Mouse (Mus musculus) limb, embryonic 14.5 days (tissue): ENCODE measurements around the gene Oprl1. TPM values are rescaled to one million over a fixed set of nuclear protein-coding genes. Genes with fewer than 3 reads are reported as not detected.

ENCODE experiments used
- ATAC-seq: fragments of 200-750 bp; cut with Nextera tagmentation; 2 replicates; pipeline ENCODE4 v1.8.0; 2017; ENCODE audit warnings: low read depth, moderate number of reproducible peaks, moderate TSS enrichment; ENCODE audit not compliant: low FRiP score
- DNase-seq: peaks from one replicate; pipeline ENCODE4 v3.0.0-alpha.2; 2015; ENCODE audit warnings: low spot score
- H3K27ac ChIP-seq: fragments of 300-500 bp; sonication (generic); replicated peaks from 2 replicates; pipeline ENCODE4 v1.5.1; 2014; ENCODE audit warnings: low read depth, mild to moderate bottlenecking, low read length, moderate library complexity, mixed read lengths
- H3K27me3 ChIP-seq: fragments of 300-500 bp; sonication (generic); 2 replicates; pipeline ENCODE4 v1.6.1; 2014; ENCODE audit warnings: low read length, mixed read lengths; ENCODE audit not compliant: control insufficient read depth, insufficient read depth
- H3K36me3 ChIP-seq: fragments of 300-500 bp; sonication (generic); 2 replicates; pipeline ENCODE4 v1.6.1; 2014; ENCODE audit warnings: mild to moderate bottlenecking, low read length, moderate library complexity, mixed read lengths; ENCODE audit not compliant: control insufficient read depth, insufficient read depth
- H3K4me1 ChIP-seq: fragments of 300-500 bp; sonication (generic); 2 replicates; pipeline ENCODE4 v1.6.1; 2014; ENCODE audit warnings: antibody characterized with exemption, low read length, mixed read lengths; ENCODE audit not compliant: control insufficient read depth, insufficient read depth
- H3K4me2 ChIP-seq: fragments of 300-500 bp; sonication (generic); replicated peaks from 2 replicates; pipeline ENCODE4 v1.6.1; 2014; ENCODE audit warnings: low read depth, mild to moderate bottlenecking, low read length, moderate library complexity; ENCODE audit not compliant: severe bottlenecking
- H3K4me3 ChIP-seq: fragments of 300-500 bp; sonication (generic); replicated peaks from 2 replicates; pipeline ENCODE4 v1.5.1; 2014; ENCODE audit warnings: low read length
- H3K9ac ChIP-seq: fragments of 300-500 bp; sonication (generic); 2 replicates; pipeline ENCODE4 v1.6.1; 2014; ENCODE audit warnings: mild to moderate bottlenecking, low read depth, low read length, moderate library complexity; ENCODE audit not compliant: severe bottlenecking
- H3K9me3 ChIP-seq: fragments of 300-500 bp; sonication (generic); 2 replicates; pipeline ENCODE4 v1.6.1; 2016; ENCODE audit warnings: low read length; ENCODE audit not compliant: control insufficient read depth
- POLR2A ChIP-seq: fragments of 200-500 bp; IDR thresholded peaks from 2 replicates; pipeline ENCODE4 v1.8.0; 2012; ENCODE audit warnings: inconsistent platforms, mild to moderate bottlenecking, moderate library complexity, borderline replicate concordance; ENCODE audit not compliant: insufficient read depth, insufficient read length; ENCODE audit errors: extremely low read depth
- WGBS: fragments of 180-500 bp; shearing (Covaris S2); extraction: QIAGEN DNeasy Blood & Tissue Kit; methylation state at CpG from one replicate; pipeline ENCODE4 v1.1.7; 2014; 5-methylcytosine and 5-hydroxymethylcytosine counted together
- polyA plus RNA-seq, 2 experiments: library from polyadenylated mRNA; depleted of rRNA in 1 of 2; stranded (reverse) in 1 of 2; unstranded in 1 of 2; fragments of >200 nt; fragmentation: Nextera tagmentation in 1 of 2; extraction: Ambion mirVana in 1 of 2; gene quantifications; 2 replicates each; pipeline versions ENCODE4 v1.2.1 to v1.2.3; 2012 to 2014

Gene Oprl1
- polyA plus RNA-seq, 2 experiments: 0.30 to 1.0 TPM

DNA sequence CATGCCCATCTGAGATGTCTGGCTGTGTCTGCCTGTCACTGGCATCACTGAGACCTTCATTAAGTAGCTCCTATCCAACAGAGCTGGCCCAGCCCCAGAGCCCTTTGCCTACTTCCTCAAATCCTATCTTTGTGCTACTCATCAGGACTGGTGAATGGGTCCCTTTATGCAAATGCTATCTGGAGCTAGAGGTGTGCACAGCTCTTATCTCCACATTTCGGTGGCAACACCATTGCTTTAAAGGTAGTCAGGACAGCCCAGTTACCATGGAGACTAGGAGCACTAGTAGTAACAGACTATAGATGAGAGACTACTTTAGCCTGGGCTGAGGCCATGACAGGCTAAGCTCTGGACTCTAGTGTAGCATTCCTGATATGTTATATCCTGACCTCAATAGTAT lies 30.1 kb upstream of the Oprl1 start:
- ATAC-seq (no peak), DNase-seq (no peak)
- 86% methylated on average over 1 of the region's 1 CpGs for WGBS
- Histone ChIP-seq H3K9ac (no peak overlapping the region), H3K27me3 (no peaks in the 10 kb centered on the region), H3K4me3 (no peak overlapping the region), H3K4me2 (no peak overlapping the region), H3K36me3 (peaks cover 38% of the 10 kb centered on the region), H3K9me3 (no peaks in the 10 kb centered on the region), H3K27ac (no peak overlapping the region), H3K4me1 (peaks cover 7% of the 10 kb centered on the region)
- TF ChIP-seq POLR2A: no peak

DNA sequence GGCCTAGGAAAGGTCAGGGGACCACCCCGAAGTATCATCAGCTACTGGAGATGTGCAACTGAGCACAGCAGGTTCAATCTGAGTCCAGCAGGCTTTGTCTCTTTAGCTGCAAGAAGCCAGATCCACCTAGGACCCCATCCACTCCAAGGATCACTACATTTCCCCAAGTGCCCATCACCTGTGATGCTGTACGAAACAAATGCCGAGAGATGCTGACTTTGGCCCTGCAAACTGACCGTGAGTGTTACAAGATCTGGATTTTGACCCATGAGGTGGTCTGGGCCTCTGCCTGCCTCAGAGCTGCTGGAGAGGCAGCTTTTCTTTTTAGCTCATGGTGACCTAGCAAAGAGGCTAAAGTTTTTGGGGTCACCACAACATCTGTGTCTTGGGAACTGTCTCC lies 29.1 kb upstream of the Oprl1 start:
- Histone ChIP-seq H3K27me3 (no peaks in the 10 kb centered on the region), H3K4me1 (peaks cover 6% of the 10 kb centered on the region), H3K27ac (no peak overlapping the region), H3K4me2 (no peak overlapping the region), H3K9me3 (no peaks in the 10 kb centered on the region), H3K36me3 (peaks cover 46% of the 10 kb centered on the region), H3K9ac (no peak overlapping the region), H3K4me3 (no peak overlapping the region)
- DNase-seq (no peak), ATAC-seq (no peak)
- 88% methylated on average over 4 of the region's 4 CpGs for WGBS
- no peak for TF ChIP-seq POLR2A

GRCm38 (mm10) chr2:181687586-181687985 lies 27.2 kb upstream of the Oprl1 start:
- Histone ChIP-seq H3K4me1 (peaks cover 2% of the 10 kb centered on the region; the same call in 1 of the 2 replicates), H3K27ac (no peak overlapping the region), H3K4me2 (no peak overlapping the region), H3K9ac (no peak overlapping the region), H3K9me3 (no peaks in the 10 kb centered on the region), H3K27me3 (no peaks in the 10 kb centered on the region), H3K36me3 (peaks cover 52% of the 10 kb centered on the region), H3K4me3 (no peak overlapping the region)
- 95% methylated on average over 8 of the region's 8 CpGs for WGBS
- ATAC-seq (no peak), DNase-seq (no peak)
- TF ChIP-seq POLR2A: no peak

DNA sequence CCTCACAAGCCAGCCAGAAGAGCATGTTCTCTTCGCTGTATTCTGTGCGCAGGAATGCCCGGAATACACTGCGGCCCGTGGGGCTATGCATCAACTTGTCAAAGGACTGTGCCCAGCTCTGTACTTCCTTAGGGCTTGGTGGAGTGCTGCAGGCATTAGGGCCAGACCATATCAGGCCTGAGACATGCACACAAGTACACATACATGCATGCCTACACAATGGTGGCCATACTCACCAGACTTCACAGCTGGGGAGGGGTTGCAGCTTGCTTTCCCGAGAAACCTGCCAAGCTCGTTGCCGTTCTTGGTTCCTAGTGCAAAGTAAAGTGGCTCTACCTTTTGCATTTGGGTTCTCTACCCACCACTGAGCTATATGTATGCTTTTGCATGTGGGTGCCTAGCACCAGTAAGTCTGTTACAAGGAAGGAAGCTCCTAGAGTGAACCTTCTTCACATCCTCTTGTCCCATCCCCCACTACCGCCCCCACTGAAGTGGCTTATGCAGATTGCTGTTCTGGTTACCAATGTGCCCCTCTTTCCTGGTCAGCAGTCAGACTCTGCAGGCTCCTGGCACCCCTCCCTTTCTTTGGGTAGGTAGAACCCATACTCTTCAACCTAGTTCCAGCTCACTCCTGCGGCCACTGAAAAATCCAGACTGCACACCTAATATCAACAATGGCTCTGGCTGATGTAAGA lies 25.2 kb upstream of the Oprl1 start:
- Histone ChIP-seq H3K36me3 (peaks cover 49% of the 10 kb centered on the region), H3K4me1 (peaks cover 9% of the 10 kb centered on the region)
- no peak for DNase-seq

GRCm38 (mm10) chr2:181691083-181691482 lies 23.7 kb upstream of the Oprl1 start:
- peaks cover 44% of the 10 kb centered on the region for H3K36me3 ChIP-seq
- ATAC-seq (no peak), DNase-seq (no peak)
- no peaks in the 10 kb centered on the region for H3K9me3 ChIP-seq
- H3K4me3 ChIP-seq: no peak overlapping the region
- 80% methylated on average over 6 of the region's 6 CpGs for WGBS
- peaks cover 9% of the 10 kb centered on the region for H3K4me1 ChIP-seq
- no peak for TF ChIP-seq POLR2A
- no peak overlapping the region for H3K27ac ChIP-seq
- H3K27me3 ChIP-seq: no peaks in the 10 kb centered on the region
- H3K4me2 ChIP-seq: no peak overlapping the region
- no peak overlapping the region for H3K9ac ChIP-seq

More for the DNA sequence above, 25.2 kb upstream of the Oprl1 start:
- no peak for ATAC-seq
- H3K9ac ChIP-seq: no peak overlapping the region
- H3K27me3 ChIP-seq: no peaks in the 10 kb centered on the region
- H3K4me3 ChIP-seq: no peak overlapping the region
- no peaks in the 10 kb centered on the region for H3K9me3 ChIP-seq
- no peak overlapping the region for H3K27ac ChIP-seq
- no peak overlapping the region for H3K4me2 ChIP-seq
- WGBS: 93% methylated on average over 10 of the region's 10 CpGs
- TF ChIP-seq POLR2A: no peak
